ENCODE assay signal across 29 mouse cellular contexts in genomic region chr17:73048164-73048563, GRCm38 (mm10). TPM values are rescaled to one million over a fixed set of nuclear protein-coding genes. Genes with fewer than 3 reads are reported as not detected.
"Had no signal": no experiment of that assay in that cellular context is flagged by ENCODE, and none has a peak within 500 bp of the region (broad histone marks: within the 10 kb centered on the region; RNA-seq: fewer than 3 reads in every experiment).

No protein-coding gene starts in this region.

- H3K4me2 ChIP-seq: embryonic facial prominence, embryonic 12.5 days; embryonic facial prominence, embryonic 13.5 days; embryonic facial prominence, embryonic 15.5 days; forebrain, embryonic 12.5 days; forebrain, embryonic 13.5 days; forebrain, embryonic 15.5 days had no signal

- H3K9me3 ChIP-seq: embryonic facial prominence, embryonic 10.5 days; embryonic facial prominence, embryonic 12.5 days; embryonic facial prominence, embryonic 13.5 days; embryonic facial prominence, embryonic 15.5 days; forebrain, embryonic 10.5 days; forebrain, embryonic 12.5 days; forebrain, embryonic 13.5 days; forebrain, embryonic 15.5 days had no signal

- H3K36me3 ChIP-seq: embryonic facial prominence, embryonic 10.5 days; embryonic facial prominence, embryonic 12.5 days; embryonic facial prominence, embryonic 13.5 days; embryonic facial prominence, embryonic 15.5 days; forebrain, embryonic 10.5 days; forebrain, embryonic 12.5 days; forebrain, embryonic 15.5 days had no signal

- H3K9ac ChIP-seq: embryonic facial prominence, embryonic 12.5 days; embryonic facial prominence, embryonic 13.5 days; embryonic facial prominence, embryonic 15.5 days; forebrain, embryonic 12.5 days; forebrain, embryonic 13.5 days; forebrain, embryonic 15.5 days; forebrain, postnatal 0 days had no signal

- ATAC-seq: forebrain, embryonic 13.5 days; forebrain, embryonic 14.5 days; forebrain, embryonic 15.5 days; forebrain, embryonic 16.5 days; forebrain, postnatal 0 days had no signal

- H3K4me3 ChIP-seq: embryonic facial prominence, embryonic 10.5 days; embryonic facial prominence, embryonic 12.5 days; embryonic facial prominence, embryonic 13.5 days; embryonic facial prominence, embryonic 15.5 days; erythroblast, embryonic 14.5 days; forebrain, embryonic 10.5 days; forebrain, embryonic 12.5 days; forebrain, embryonic 13.5 days; forebrain, embryonic 15.5 days; gastrocnemius, adult 2 months; heart, adult 2 months had no signal

- H3K27me3 ChIP-seq: embryonic facial prominence, embryonic 12.5 days; embryonic facial prominence, embryonic 15.5 days; forebrain, embryonic 12.5 days; forebrain, embryonic 13.5 days; forebrain, embryonic 15.5 days had no signal

- H3K27ac ChIP-seq: embryonic facial prominence, embryonic 10.5 days; embryonic facial prominence, embryonic 12.5 days; embryonic facial prominence, embryonic 13.5 days; embryonic facial prominence, embryonic 15.5 days; forebrain, embryonic 10.5 days; forebrain, embryonic 12.5 days; forebrain, embryonic 13.5 days; forebrain, embryonic 15.5 days; gastrocnemius, adult 2 months; heart, adult 2 months had no signal

- DNase-seq: cerebellum, adult 2 months; cerebellum, adult 8-10 months; cerebellum, adult 9-10 months; cerebellum, adult 9-11 months; cerebellum, postnatal 10 days; cerebellum, postnatal 14 days; cerebellum, postnatal 25 days; cerebellum, postnatal 36 days; embryo, embryonic 11 days; forebrain, postnatal 0 days; gastrocnemius, adult 2 months; gastrocnemius, postnatal 10 days; gastrocnemius, postnatal 14 days; gastrocnemius, postnatal 25 days; gastrocnemius, postnatal 36 days; heart, adult 11 months; heart, adult 18-20 months; heart, adult 2 months had no signal

- H3K4me1 ChIP-seq: embryonic facial prominence, embryonic 10.5 days; embryonic facial prominence, embryonic 12.5 days; embryonic facial prominence, embryonic 13.5 days; embryonic facial prominence, embryonic 15.5 days; forebrain, embryonic 10.5 days; forebrain, embryonic 12.5 days had no signal

RNA-seq across cellular contexts. Expression of gene Lclat1, which starts 59.6 kb away (rescaled TPM):
- polyA plus RNA-seq: erythroblast, embryonic 14.5 days had no signal
